Comparison of ENCODE assay signal across 10 mouse cellular contexts in the genomic region with DNA sequence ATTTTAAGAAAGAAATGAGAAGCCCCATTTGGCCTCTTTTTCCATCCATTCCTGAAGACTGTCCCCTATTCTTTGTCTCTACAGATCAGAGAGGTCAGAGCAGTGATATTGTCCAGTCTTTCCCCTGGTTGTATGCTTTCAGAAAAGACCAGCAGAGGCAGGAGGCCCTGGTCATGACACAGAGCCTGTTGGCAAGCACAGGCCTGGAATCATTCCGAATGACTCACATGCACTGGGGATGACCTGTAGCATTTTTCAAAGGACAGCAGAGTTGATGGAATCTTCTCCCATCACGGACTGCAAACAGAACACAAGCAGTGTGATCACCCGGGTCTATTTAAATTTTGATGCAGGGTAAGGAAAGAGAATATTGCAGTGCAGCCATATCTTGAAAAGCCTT. TPM values are rescaled to one million over a fixed set of nuclear protein-coding genes. Genes with fewer than 3 reads are reported as not detected.
DNase-seq lines count a peak whose midpoint lies in the region.
"Had no signal": no experiment of that assay in that cellular context is flagged by ENCODE, and none has a peak within 500 bp of the region (broad histone marks: within the 10 kb centered on the region; RNA-seq: fewer than 3 reads in every experiment).

No protein-coding gene starts in this region.

- peak; percentile 30 for DNase-seq in ovary, adult 18-20 months (ENCODE audit: low spot score)
- DNase-seq in ovary, postnatal 10 days (ENCODE audit: low spot score) = no peak
- DNase-seq in adrenal gland, adult 8-10 months = peak; percentile 75
- DNase-seq in heart, adult 9 months (ENCODE audit: low spot score in 2 of 2) = peak; percentile 52 to 70
- DNase-seq in lung, postnatal 25 days (ENCODE audit: low spot score) = peak; percentile 39
- no peak for DNase-seq in layer of hippocampus, postnatal 14 days (ENCODE audit: low spot score in 2 of 2)
- no peak for DNase-seq in thymus, postnatal 25 days
- no peak for DNase-seq in spleen, postnatal 36 days (ENCODE audit: low spot score in 2 of 2)
- DNase-seq: left cerebral cortex, postnatal 4 days; right cerebral cortex, adult 18-20 months had no signal

RNA-seq across cellular contexts. Expression of a gene that starts 50.2 kb away (rescaled TPM):
- total RNA-seq in adrenal gland, adult 8-10 months (2022) = 10 to 100 TPM; 17.4 to 22.0 (median 18.0) TPM
- 10 to 100 TPM; 11.1 to 12.2 TPM for total RNA-seq in layer of hippocampus, postnatal 14 days (2021)

RNA-seq across cellular contexts. Expression of a gene that starts 58.6 kb away (rescaled TPM):
- 10 to 100 TPM; 27.1 to 53.7 (median 40.1) TPM for total RNA-seq in adrenal gland, adult 8-10 months (2022)
- total RNA-seq in layer of hippocampus, postnatal 14 days (2021) = 10 to 100 TPM; 24.9 to 26.7 TPM

Comparison
In these comparisons a context has a peak if more than half of its experiments do, and no peak if none do; other contexts are left out.
1. DNase-seq: peak in ovary, adult 18-20 months (single experiment), adrenal gland, adult 8-10 months (single experiment), heart, adult 9 months (2 of 2) and lung, postnatal 25 days (single experiment); none in ovary, postnatal 10 days (single experiment), layer of hippocampus, postnatal 14 days (0 of 2), thymus, postnatal 25 days (single experiment) and spleen, postnatal 36 days (0 of 2).